Mouse (Mus musculus) liver, embryonic 14.5 days (tissue): ENCODE measurements around the gene Emx1.

ENCODE experiments used
- CTCF ChIP-seq: IDR thresholded peaks from 2 replicates; pipeline ENCODE4 v1.5.1; 2016; ENCODE audit warnings: antibody characterized with exemption, low read depth, control low read depth
- EP300 ChIP-seq: IDR thresholded peaks from 2 replicates; pipeline ENCODE4 v1.6.1; 2016; ENCODE audit warnings: antibody characterized with exemption, low read depth

DNA sequence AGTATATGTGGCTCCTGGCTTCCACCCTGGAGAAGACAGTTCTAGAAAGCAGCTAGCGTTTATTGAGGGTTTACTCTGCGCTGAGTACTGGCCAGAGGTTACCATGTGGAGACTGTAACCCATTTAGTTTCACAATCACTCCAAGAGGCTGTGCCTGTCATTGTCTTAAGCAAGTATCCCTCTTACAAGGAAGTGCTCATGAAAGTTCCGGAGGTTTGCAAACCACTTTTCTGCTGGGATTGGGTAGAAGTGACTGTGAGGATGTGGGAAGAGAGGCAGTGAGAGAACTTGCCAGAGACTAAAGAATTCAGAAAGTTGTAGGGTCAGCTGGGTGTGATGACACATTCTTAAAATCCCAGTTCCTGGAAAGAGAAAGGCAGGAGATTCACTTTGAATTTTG, 3.3 kb upstream of the Emx1 start:
- no peak for TF ChIP-seq CTCF
- TF ChIP-seq EP300, result no peak
